Mouse (Mus musculus): ENCODE measurements at regions not wholly inside any gene's neighbourhood (a gene's known extent, or its start where the extent isn't known, plus 50 kb on each side); places are given as distances from the start of the nearest gene placed in this dataset.

GRCm38 (mm10) chr2:50365221-50365620 is 68.6 kb upstream of the Mmadhc start:
- in situ Hi-C loops (cut with MboI; ENCODE audit: low pct_unique_long_range_greater_than_20kb in 1 of 2, low sequenced_read_pairs in 2 of 2, unreplicated experiment in 1 of 2), result no loop called here

- in situ Hi-C loops (cut with MboI; ENCODE audit: low pct_unique_long_range_greater_than_20kb in 1 of 2, low sequenced_read_pairs in 2 of 2, unreplicated experiment in 1 of 2), result no loop called here
These were observed 59.5 kb upstream of the Mmadhc start for GRCm38 (mm10) chr2:50356089-50356488.

DNA sequence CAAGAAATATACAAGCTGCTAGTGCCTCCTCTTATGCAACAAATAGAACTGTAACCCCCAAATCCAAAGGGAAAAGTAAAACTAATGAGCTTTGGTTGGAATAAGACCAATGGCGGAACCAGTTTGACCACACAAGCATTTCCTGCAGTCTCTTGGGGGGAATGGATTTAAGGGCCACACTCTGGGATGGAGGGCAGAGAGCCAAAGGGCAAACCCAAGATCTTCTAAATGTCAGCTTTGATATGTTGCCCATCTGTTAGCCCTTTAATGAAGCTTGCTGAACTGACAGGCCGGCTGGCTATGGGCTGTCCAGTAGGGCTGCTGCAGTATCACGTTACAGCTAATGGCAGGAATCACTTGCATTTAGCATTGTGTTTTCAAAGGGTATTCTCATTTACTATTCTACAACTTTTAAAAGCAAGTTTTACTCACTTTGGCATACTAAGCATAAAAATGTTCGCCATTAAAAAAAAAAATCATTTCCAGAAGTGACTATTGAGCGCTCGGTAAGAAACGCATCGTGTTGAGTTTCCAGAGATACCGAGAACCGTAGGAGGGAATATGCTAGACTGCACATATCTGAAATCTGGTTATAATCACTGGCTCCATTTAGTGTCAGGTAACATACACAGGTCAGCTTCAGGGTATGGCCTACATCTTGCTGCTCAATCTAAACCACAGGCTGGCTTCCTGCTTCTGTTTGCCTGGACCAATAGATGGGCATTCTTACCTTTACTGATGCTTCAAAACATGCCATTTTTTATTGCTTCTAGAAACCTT is 51.1 kb upstream of the Mmadhc start:
- in situ Hi-C loops (cut with MboI; ENCODE audit: low pct_unique_long_range_greater_than_20kb in 1 of 2, low sequenced_read_pairs in 2 of 2, unreplicated experiment in 1 of 2), result no loop called here
